Mouse (Mus musculus) urinary bladder, postnatal 0 days (tissue): ENCODE data around the gene Slc6a20a. TPM values are rescaled to one million over a fixed set of nuclear protein-coding genes. Genes with fewer than 3 reads are reported as not detected.

ENCODE experiments used
- polyA plus RNA-seq: library from polyadenylated mRNA; unstranded; fragments of >200 nt; fragmentation: Nextera tagmentation; extraction: Ambion mirVana; gene quantifications from 2 replicates; pipeline ENCODE4 v1.2.1, GENCODE M21; 2015

Gene Slc6a20a
- 0.24 and 0.29 TPM in 2 replicates for polyA plus RNA-seq

DNA sequence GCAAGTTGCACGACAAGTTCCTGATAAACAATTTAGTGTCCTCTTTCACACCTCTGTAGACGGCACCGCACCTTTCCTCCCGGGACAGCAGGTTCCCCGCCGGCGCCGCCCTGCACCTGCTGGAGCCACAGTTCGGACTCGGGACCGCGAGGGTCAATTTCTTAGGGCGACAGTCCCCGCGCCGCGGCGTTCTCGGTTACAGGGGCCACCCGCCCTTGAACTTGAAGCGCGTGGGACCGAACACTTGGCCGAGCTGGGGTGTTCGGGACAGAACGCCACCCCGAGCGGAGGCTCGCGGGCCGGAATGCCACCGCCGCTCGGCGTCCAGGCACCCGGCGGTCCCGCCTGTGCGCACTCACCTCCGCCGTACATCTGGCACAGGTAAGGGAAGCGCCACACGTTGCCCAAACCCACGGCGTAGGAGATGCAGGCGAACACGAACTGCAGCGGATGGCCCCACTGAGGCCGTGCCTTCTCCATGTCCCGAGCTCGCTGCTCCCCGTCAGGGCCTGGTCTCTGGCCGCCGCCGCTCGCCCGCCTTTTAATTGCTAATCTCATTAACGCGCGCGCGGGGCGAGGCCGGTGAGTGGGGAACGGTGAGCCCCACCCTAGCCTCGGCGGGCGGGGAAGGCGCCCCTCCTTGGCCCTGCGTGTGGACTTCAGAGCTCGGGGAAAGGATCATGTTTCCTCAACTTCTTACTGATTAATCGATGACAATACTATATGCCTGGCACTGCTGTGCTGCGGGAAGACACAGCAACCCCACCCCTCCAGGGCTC lies at the start of gene Slc6a20a, which contains the start of gene Ccr9:
Gene Slc6a20a (minus strand): TSS at position 559 of the 779 bp plus-strand sequence.
Gene Ccr9 (plus strand): TSS at position 113 of the 779 bp plus-strand sequence.

DNA sequence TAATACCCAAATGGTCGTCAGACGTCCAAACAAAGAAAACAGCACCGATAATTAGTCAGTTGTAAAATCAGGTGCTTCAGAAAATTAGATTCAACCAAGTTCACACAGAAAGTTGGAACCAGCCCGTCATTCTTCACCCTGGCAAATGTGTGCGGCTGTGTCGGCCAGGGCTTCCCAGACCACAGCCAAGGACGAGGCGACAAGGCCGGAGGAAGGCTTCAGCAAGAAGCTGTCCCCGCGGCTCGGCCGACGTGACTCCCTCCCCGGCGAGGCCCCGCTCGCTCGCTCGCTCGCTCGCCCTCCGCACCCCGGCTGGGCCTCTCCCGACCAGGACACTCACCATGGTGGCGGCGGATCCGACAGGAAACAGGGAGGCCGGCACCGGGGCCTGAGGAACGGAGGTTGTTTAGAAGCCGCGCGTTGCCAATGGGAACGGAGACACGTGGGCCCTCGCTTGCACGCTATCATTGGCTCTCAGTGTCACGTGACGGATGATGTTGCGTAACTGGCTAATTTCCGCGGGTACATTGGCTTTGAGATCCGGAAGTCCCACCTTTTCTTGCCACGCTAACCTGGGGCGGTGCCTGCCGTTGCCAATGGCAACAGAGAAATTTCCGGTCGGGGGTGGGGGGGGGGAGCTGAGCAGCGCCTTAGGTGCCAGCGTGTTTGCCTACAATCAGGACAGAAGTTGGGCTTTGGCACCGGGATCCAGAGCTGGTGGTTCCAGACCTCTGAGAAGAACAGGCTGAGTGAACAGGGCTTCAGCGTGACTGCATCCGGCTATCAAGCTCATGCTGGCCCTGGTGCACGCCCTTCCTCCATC lies 38.7 kb upstream of the Slc6a20a start, which contains the start of gene Lztfl1:
Gene Lztfl1 (minus strand): TSS at position 512 of the 823 bp plus-strand sequence.

DNA sequence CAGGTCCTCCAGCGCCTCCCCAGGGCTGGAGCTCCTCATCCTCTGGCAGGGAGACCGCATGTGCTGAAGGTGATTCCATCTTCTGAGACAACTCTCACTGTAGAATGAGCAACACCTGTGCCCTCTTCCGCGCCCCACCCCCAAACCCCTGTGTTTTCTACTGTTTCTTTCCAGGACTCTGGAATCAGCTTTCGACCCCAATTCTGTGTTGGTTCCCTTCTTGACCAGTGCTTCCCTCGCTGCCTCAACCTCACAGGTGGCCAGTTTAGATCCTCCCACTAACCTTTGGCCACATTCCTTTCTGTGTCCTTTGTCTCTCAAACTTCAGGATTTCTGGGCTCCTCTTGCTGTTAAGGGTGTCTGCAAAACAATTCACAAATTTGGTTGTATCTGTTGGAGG lies 46.4 kb downstream of the Slc6a20a start, which contains the start of gene Slc6a20b:
Gene Slc6a20b (minus strand): TSS at position 285 of the 400 bp plus-strand sequence.

Other genes with a start within 250 kb of the Slc6a20a start
- gene Limd1, start 200.2 kb downstream of the Slc6a20a start, polyA plus RNA-seq = 21.2 and 24.5 TPM in 2 replicates
- gene Sacm1l, start 149.1 kb downstream of the Slc6a20a start, polyA plus RNA-seq = 34.5 and 43.8 TPM in 2 replicates
- gene Slc6a20b, start 46.3 kb downstream of the Slc6a20a start, polyA plus RNA-seq = 0.11 and 0.20 TPM in 2 replicates
- 0.07 and 0.19 TPM in 2 replicates for gene Ccr9, start 446 bp downstream of the Slc6a20a start, polyA plus RNA-seq
- 27.5 and 36.4 TPM in 2 replicates for gene Lztfl1, start 38.8 kb upstream of the Slc6a20a start, polyA plus RNA-seq
- gene Cxcr6, start 127.6 kb upstream of the Slc6a20a start, polyA plus RNA-seq = 0.12 and 0.16 TPM in 2 replicates
- gene Fyco1, start 173.0 kb upstream of the Slc6a20a start, polyA plus RNA-seq = 10.4 and 11.1 TPM in 2 replicates
- gene Xcr1, start 183.1 kb upstream of the Slc6a20a start, polyA plus RNA-seq = not detected in 2 replicates